Mouse (Mus musculus) megakaryocyte, embryonic 14.5 days (primary cell): Measurements from ENCODE around the gene Irs2. TPM values are rescaled to one million over a fixed set of nuclear protein-coding genes. Genes with fewer than 3 reads are reported as not detected.
A peak's percentile ranks its signal among the peaks of the same experiment; 100 is the strongest.

Source experiments
- H3K27me3 ChIP-seq: replicated peaks from 2 replicates; pipeline ENCODE3; 2012; ENCODE audit warnings: inconsistent platforms
- H3K36me3 ChIP-seq: replicated peaks from 2 replicates; pipeline ENCODE3; 2012; ENCODE audit warnings: low read length, inconsistent platforms, mixed read lengths
- H3K4me1 ChIP-seq: 2 replicates; pipeline ENCODE4 v1.6.1; 2012; ENCODE audit warnings: inconsistent platforms
- H3K4me3 ChIP-seq: replicated peaks from 2 replicates; pipeline ENCODE3; 2012; ENCODE audit warnings: moderate library complexity, mild to moderate bottlenecking, inconsistent platforms
- H3K9me3 ChIP-seq: 2 replicates; pipeline ENCODE4 v1.6.1; 2012; ENCODE audit warnings: inconsistent platforms
- FLI1 ChIP-seq: IDR thresholded peaks from 2 replicates; pipeline ENCODE4 v1.6.1; 2012; ENCODE audit warnings: low read length, inconsistent platforms, mixed read lengths
- GATA1 ChIP-seq: IDR thresholded peaks from 3 replicates; pipeline ENCODE4 v1.6.1; 2012; ENCODE audit warnings: mixed read lengths, low read length, inconsistent platforms, borderline replicate concordance
- polyA plus RNA-seq: library from polyadenylated mRNA; stranded (reverse); fragments of >175 nt; gene quantifications from 2 replicates; pipeline ENCODE4 v1.2.3, GENCODE M21; 2012; ENCODE audit warnings: low replicate concordance; ENCODE audit not compliant: insufficient read depth

Gene Irs2
- 77.5 and 176 TPM in 2 replicates for polyA plus RNA-seq

DNA sequence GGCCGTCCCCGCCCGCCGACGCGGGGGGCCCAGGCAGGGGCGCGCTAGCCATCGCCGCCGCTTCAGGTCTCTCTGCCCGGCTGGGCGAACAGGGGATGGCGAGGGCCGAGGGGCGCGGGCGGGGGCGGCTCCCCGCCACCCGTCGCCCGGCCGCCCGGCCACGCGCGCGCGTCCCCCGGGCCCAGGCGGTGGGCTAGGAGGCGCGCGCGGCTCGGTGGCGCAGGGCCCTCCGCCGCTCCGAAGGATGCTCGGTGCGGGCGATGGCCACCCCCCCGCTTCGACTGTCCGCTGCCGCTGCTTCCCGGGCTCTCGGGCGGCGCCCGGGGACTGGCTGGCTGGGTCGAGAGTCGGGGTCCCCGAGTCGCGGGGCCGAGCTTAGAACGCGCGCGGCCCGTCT is at the start of gene Irs2:
Gene Irs2, minus strand, starts transcription at position 80 of the 397 bp plus-strand sequence.
- H3K4me1 ChIP-seq: peaks cover 60% of the 10 kb centered on the region
- H3K9me3 ChIP-seq: no peaks in the 10 kb centered on the region
- TF ChIP-seq FLI1: no peak
- no peak for TF ChIP-seq GATA1
- H3K36me3 ChIP-seq: peaks cover 45% of the 10 kb centered on the region
- no peaks in the 10 kb centered on the region for H3K27me3 ChIP-seq
- peak within 1 kb of the TSS; percentile 100 for H3K4me3 ChIP-seq

DNA sequence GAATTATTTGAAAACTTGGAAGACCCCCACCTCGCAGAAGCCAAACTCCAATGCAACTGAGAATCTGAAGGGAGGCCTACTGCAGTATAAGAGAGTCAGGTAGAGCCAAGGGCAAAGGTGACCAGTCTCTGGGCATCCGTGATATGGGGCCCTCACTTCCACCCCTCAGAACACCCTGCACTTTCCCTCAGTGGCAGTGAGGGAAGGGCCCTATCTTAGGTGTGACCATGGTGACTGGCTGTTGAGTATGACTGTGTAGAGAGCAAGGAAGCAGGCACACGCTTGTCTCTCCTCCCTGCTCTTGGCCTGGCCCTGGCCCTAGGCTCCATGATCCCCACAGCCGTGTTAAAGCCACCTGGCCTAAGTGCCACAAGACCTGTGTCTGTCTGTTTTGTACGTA is 48.4 kb upstream of the Irs2 start:
- Histone ChIP-seq H3K4me3 (peak overlapping the region; percentile 40), H3K4me1 (peaks cover 76% of the 10 kb centered on the region), H3K9me3 (no peaks in the 10 kb centered on the region), H3K27me3 (peaks cover 39% of the 10 kb centered on the region), H3K36me3 (no peaks in the 10 kb centered on the region)
- TF ChIP-seq FLI1: no peak
- no peak for TF ChIP-seq GATA1

DNA sequence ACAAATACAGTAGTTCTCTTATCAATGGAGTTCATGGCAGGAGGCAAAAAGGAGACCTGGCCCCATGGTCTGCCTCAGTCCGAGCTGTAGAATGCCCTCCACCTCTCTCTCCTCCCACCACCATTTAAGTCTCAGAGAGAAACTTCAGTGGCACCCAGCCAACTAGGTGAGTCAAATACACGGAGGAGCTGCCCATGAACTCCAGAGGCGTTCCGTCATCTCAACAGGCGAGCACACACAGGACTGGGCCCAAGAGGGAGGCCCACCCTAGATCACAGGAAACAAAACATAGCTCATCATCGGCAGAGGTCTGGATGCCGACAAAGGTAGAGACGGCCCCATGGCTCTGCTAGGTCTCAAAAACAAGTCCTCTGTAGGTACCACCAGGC is 47.9 kb upstream of the Irs2 start:
- no peak for TF ChIP-seq FLI1
- TF ChIP-seq GATA1: no peak
- no peaks in the 10 kb centered on the region for H3K9me3 ChIP-seq
- H3K27me3 ChIP-seq: peaks cover 39% of the 10 kb centered on the region
- no peak overlapping the region for H3K4me3 ChIP-seq
- peaks cover 76% of the 10 kb centered on the region for H3K4me1 ChIP-seq
- H3K36me3 ChIP-seq: no peaks in the 10 kb centered on the region

DNA sequence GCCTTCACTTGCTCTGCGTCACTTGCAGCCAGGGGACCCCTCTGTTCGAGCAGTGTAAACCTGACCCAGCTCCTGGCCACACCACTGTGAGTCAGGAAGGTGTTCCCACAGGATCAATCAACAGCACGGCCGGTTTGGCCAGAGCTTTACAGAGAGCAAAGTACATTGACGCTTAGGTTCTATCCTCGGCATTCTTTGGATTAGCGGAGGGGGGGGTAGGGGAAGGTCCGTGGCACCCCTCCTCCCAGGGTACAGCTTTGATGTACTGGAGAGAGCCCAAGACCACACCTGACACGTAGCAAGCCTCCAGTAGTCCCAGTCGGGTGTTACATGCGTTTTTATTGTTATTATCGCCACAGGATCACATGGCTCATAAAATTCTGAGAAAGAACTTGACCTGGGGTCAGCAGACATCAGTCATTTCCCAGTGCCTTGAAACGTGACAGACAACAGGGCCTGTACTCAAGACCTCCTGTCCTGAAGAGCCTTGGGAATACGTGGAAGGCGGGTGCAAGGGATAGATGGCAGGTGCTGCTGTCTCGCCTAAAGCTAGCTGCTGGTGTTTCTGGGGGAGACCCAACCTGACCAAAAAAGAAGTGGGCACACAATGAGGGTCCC is 47.4 kb upstream of the Irs2 start:
- H3K9me3 ChIP-seq: no peaks in the 10 kb centered on the region
- peaks cover 76% of the 10 kb centered on the region for H3K4me1 ChIP-seq
- H3K27me3 ChIP-seq: peaks cover 39% of the 10 kb centered on the region
- no peaks in the 10 kb centered on the region for H3K36me3 ChIP-seq
- no peak overlapping the region for H3K4me3 ChIP-seq
- no peak for TF ChIP-seq GATA1
- TF ChIP-seq FLI1: no peak

DNA sequence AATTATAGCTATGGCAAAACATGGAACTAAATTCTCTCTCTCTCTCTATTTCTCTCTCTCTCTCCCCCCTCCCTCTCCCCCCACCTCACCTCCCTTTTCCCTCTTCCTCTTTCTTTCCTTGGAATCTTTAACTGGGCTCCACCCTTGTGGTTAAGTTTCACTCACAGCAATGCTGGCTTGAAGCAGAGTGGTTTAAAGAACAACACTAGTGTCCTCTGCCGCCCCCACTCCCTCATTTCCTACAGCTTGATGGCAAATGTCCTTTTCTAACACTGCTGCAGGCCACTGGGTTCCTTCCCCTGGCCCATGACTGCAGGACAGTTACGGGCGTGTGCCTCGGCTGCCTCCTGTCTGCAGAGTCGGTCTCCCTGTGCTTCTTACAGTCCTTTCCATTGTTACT is 41.6 kb upstream of the Irs2 start:
- Histone ChIP-seq H3K4me3 (peak overlapping the region; percentile 82), H3K9me3 (no peaks in the 10 kb centered on the region), H3K27me3 (peaks cover 3% of the 10 kb centered on the region), H3K36me3 (peaks cover 3% of the 10 kb centered on the region), H3K4me1 (peaks cover 87% of the 10 kb centered on the region)
- TF ChIP-seq GATA1 (no peak), FLI1 (no peak)

DNA sequence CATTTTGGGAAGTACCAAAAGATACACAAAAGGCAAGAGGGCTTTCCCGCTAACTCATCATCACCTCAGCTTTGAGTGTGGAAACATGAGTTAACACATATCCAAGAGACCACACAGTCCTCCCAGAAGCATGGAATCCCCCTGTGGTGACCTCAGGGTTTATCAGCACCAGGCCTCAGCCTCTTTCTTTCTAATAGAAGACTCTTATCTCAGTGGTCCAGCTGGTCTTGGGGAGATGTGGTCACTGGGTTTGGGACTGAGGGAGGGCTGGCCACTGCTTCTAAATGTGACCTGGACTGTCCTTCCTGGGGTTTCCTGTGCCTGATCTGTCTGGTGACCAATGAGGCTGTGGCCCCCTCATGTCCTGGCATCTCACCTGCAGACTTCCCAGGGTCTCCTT is 39.6 kb upstream of the Irs2 start:
- H3K9me3 ChIP-seq: no peaks in the 10 kb centered on the region
- TF ChIP-seq GATA1: peak; percentile 95
- no peak for TF ChIP-seq FLI1
- H3K27me3 ChIP-seq: no peaks in the 10 kb centered on the region
- peaks cover 3% of the 10 kb centered on the region for H3K36me3 ChIP-seq
- H3K4me3 ChIP-seq: peak overlapping the region; percentile 8
- peaks cover 90% of the 10 kb centered on the region for H3K4me1 ChIP-seq

- Histone ChIP-seq H3K4me3 (no peak overlapping the region), H3K4me1 (peaks cover 100% of the 10 kb centered on the region), H3K36me3 (peaks cover 3% of the 10 kb centered on the region), H3K27me3 (no peaks in the 10 kb centered on the region), H3K9me3 (no peaks in the 10 kb centered on the region)
- no peak for TF ChIP-seq FLI1
- no peak for TF ChIP-seq GATA1
These were observed 36.4 kb upstream of the Irs2 start for GRCm38 (mm10) chr8:11044660-11045059.

DNA sequence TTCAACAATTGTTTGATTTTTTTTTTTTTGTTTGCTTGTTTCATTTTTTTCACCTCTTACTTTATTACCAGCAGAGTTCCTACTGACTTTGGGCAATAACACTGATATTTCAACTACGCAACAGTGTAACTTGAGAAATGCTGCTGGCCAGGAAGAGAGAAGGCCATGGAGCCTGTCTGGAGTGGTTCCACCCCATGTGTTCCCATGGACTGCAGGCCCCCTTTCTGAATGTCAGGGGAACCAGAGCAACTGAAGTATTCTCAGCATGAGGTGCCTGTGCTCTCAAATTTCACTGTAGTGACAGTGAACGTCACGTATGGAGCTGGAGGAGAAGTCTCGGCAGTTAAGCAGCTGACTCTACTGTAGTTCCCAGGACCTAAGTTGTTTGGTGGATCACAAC is 35.3 kb upstream of the Irs2 start:
- Histone ChIP-seq H3K4me3 (no peak overlapping the region), H3K36me3 (peaks cover 3% of the 10 kb centered on the region), H3K4me1 (peaks cover 100% of the 10 kb centered on the region), H3K27me3 (no peaks in the 10 kb centered on the region), H3K9me3 (no peaks in the 10 kb centered on the region)
- TF ChIP-seq GATA1: no peak
- no peak for TF ChIP-seq FLI1

GRCm38 (mm10) chr8:11042872-11043587 is 34.8 kb upstream of the Irs2 start:
- Histone ChIP-seq H3K36me3 (peaks cover 3% of the 10 kb centered on the region), H3K27me3 (no peaks in the 10 kb centered on the region), H3K9me3 (no peaks in the 10 kb centered on the region), H3K4me1 (peaks cover 100% of the 10 kb centered on the region), H3K4me3 (peak overlapping the region; percentile 34)
- no peak for TF ChIP-seq FLI1
- TF ChIP-seq GATA1: no peak

DNA sequence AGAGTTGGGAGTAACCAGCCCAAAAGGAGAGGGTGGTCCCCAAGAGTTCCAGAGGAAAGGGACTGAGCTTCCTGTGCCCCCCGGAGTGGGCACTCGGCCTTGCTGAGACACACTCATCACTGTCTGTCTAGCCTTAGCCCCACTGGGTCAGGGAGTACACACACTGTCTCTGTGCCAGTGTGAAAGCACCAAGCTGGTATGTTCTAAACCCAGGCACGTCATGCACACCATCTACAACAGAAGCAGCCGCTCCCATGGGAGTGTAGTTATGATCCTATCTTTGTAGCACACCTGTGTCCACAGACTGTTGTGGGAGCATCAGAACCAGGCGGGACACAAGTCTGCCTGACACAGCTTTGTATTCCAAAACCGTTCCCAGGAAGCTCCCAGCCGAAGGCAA is 31.8 kb upstream of the Irs2 start:
- no peaks in the 10 kb centered on the region for H3K27me3 ChIP-seq
- H3K9me3 ChIP-seq: no peaks in the 10 kb centered on the region
- TF ChIP-seq FLI1: no peak
- TF ChIP-seq GATA1: no peak

GRCm38 (mm10) chr8:11038788-11039187 is 30.5 kb upstream of the Irs2 start:
- Histone ChIP-seq H3K4me1 (peaks cover 99% of the 10 kb centered on the region), H3K9me3 (no peaks in the 10 kb centered on the region)

More for the DNA sequence above, 31.8 kb upstream of the Irs2 start:
- peaks cover 99% of the 10 kb centered on the region for H3K4me1 ChIP-seq
- no peaks in the 10 kb centered on the region for H3K36me3 ChIP-seq
- H3K4me3 ChIP-seq: peak overlapping the region; percentile 21

More at GRCm38 (mm10) chr8:11038788-11039187, 30.5 kb upstream of the Irs2 start:
- no peak for TF ChIP-seq GATA1
- TF ChIP-seq FLI1: no peak
- Histone ChIP-seq H3K36me3 (no peaks in the 10 kb centered on the region), H3K27me3 (no peaks in the 10 kb centered on the region), H3K4me3 (no peak overlapping the region)
